Mouse (Mus musculus) heart, embryonic 10.5 days (tissue): Measurements from ENCODE around the gene Mtmr11. TPM values are rescaled to one million over a fixed set of nuclear protein-coding genes. Genes with fewer than 3 reads are reported as not detected.
"Not testable (repeated sequence)": the region's sequence is repeated elsewhere in the genome, so short reads cannot be mapped to it uniquely, and the experiment has no call there.

Experiments used
- DNase-seq: peaks from one replicate; pipeline ENCODE4 v3.0.0-alpha.2; 2017; ENCODE audit warnings: low spot score
- H3K27ac ChIP-seq: fragments of 300-500 bp; sonication (generic); 2 replicates; pipeline ENCODE4 v1.5.1; 2016; ENCODE audit warnings: mild to moderate bottlenecking
- H3K27me3 ChIP-seq: fragments of 300-500 bp; sonication (generic); 2 replicates; pipeline ENCODE4 v1.6.1; 2016; ENCODE audit warnings: mild to moderate bottlenecking; ENCODE audit not compliant: poor library complexity, insufficient read depth, severe bottlenecking
- H3K36me3 ChIP-seq: fragments of 300-500 bp; sonication (generic); 2 replicates; pipeline ENCODE4 v1.6.1; 2016; ENCODE audit warnings: mild to moderate bottlenecking, moderate library complexity
- H3K4me1 ChIP-seq: fragments of 300-500 bp; sonication (generic); 2 replicates; pipeline ENCODE4 v1.6.1; 2016; ENCODE audit warnings: mild to moderate bottlenecking
- H3K4me3 ChIP-seq: fragments of 300-500 bp; sonication (generic); 2 replicates; pipeline ENCODE4 v1.5.1; 2016; ENCODE audit warnings: mild to moderate bottlenecking, moderate library complexity
- H3K9me3 ChIP-seq: fragments of 300-500 bp; sonication (generic); 2 replicates; pipeline ENCODE4 v1.6.1; 2016; ENCODE audit warnings: mild to moderate bottlenecking, moderate library complexity
- WGBS: fragments of 180-500 bp; shearing (Covaris S2); methylation state at CpG from one replicate; pipeline ENCODE4 v1.1.7; 2016; 5-methylcytosine and 5-hydroxymethylcytosine counted together
- polyA plus RNA-seq: library from polyadenylated mRNA; unstranded; fragments of >200 nt; fragmentation: Nextera tagmentation; extraction: Ambion mirVana; gene quantifications from 2 replicates; pipeline ENCODE4 v1.2.1, GENCODE M21; 2016

The Mtmr11 gene
- polyA plus RNA-seq, 1 experiment from 2014 or later, result 10.5 TPM

GRCm38 (mm10) chr3:96159820-96160219 lies 2.0 kb upstream of the Mtmr11 start:
- H3K9me3 ChIP-seq, result no peaks in the 10 kb centered on the region
- H3K4me1 ChIP-seq, result peaks cover 30% of the 10 kb centered on the region
- no peaks in the 10 kb centered on the region for H3K27me3 ChIP-seq
- peak overlapping the region; percentile 81 for H3K27ac ChIP-seq
- no peak for DNase-seq
- 76% methylated on average over 4 of the region's 4 CpGs for WGBS
- no peak overlapping the region; the same call in 1 of the 2 replicates for H3K4me3 ChIP-seq
- H3K36me3 ChIP-seq, result peaks cover 13% of the 10 kb centered on the region

- Histone ChIP-seq H3K9me3 (no peaks in the 10 kb centered on the region), H3K27ac (peak overlapping the region; percentile 81), H3K36me3 (peaks cover 8% of the 10 kb centered on the region), H3K4me1 (peaks cover 30% of the 10 kb centered on the region), H3K27me3 (no peaks in the 10 kb centered on the region), H3K4me3 (peak overlapping the region; percentile 60)
- 46% methylated on average over 4 of the region's 4 CpGs for WGBS
- DNase-seq, result no peak
These were observed 1.5 kb upstream of the Mtmr11 start for GRCm38 (mm10) chr3:96160222-96160802.

- Histone ChIP-seq H3K9me3 (no peaks in the 10 kb centered on the region), H3K36me3 (peaks cover 2% of the 10 kb centered on the region), H3K4me1 (peaks cover 30% of the 10 kb centered on the region), H3K27ac (peak overlapping the region; percentile 81), H3K27me3 (no peaks in the 10 kb centered on the region), H3K4me3 (peak overlapping the region; percentile 60)
- 3% methylated on average over 12 of the region's 12 CpGs for WGBS
- no peak for DNase-seq
These were observed 844 bp upstream of the Mtmr11 start for GRCm38 (mm10) chr3:96160803-96161516.

GRCm38 (mm10) chr3:96163040-96163439 lies 1.2 kb downstream of the Mtmr11 start:
- Histone ChIP-seq H3K9me3 (no peaks in the 10 kb centered on the region), H3K4me1 (peaks cover 30% of the 10 kb centered on the region), H3K36me3 (no peaks in the 10 kb centered on the region), H3K27ac (no peak overlapping the region), H3K27me3 (no peaks in the 10 kb centered on the region), H3K4me3 (no peak overlapping the region)
- DNase-seq, result no peak
- WGBS, result 81% methylated on average over 6 of the region's 6 CpGs

- Histone ChIP-seq H3K36me3 (peaks cover 5% of the 10 kb centered on the region; the same call in 1 of the 2 replicates), H3K9me3 (no peaks in the 10 kb centered on the region), H3K4me3 (no peak overlapping the region), H3K27me3 (no peaks in the 10 kb centered on the region), H3K4me1 (peaks cover 26% of the 10 kb centered on the region), H3K27ac (peak overlapping the region; percentile 36)
- WGBS, result 65% methylated on average over 12 of the region's 12 CpGs
- no peak for DNase-seq
These were observed 6.8 kb downstream of the Mtmr11 start for GRCm38 (mm10) chr3:96168466-96169158.

GRCm38 (mm10) chr3:96170276-96170675 lies 8.5 kb downstream of the Mtmr11 start:
- Histone ChIP-seq H3K27ac (peak overlapping the region; percentile 96; the same call in 1 of the 2 replicates), H3K9me3 (no peaks in the 10 kb centered on the region), H3K4me1 (peaks cover 35% of the 10 kb centered on the region), H3K36me3 (peaks cover 20% of the 10 kb centered on the region), H3K27me3 (no peaks in the 10 kb centered on the region), H3K4me3 (no peak overlapping the region)
- DNase-seq, result no peak
- 88% methylated on average over 4 of the region's 4 CpGs for WGBS

GRCm38 (mm10) chr3:96170976-96171545 lies 9.3 kb downstream of the Mtmr11 start:
- Histone ChIP-seq H3K4me3 (peak overlapping the region; percentile 88), H3K27ac (peak overlapping the region; percentile 96)

GRCm38 (mm10) chr3:96171583-96172196 lies 9.9 kb downstream of the Mtmr11 start:
- Histone ChIP-seq H3K36me3 (peaks cover 33% of the 10 kb centered on the region), H3K27me3 (no peaks in the 10 kb centered on the region), H3K9me3 (no peaks in the 10 kb centered on the region), H3K4me3 (peak overlapping the region; percentile 88), H3K4me1 (peaks cover 35% of the 10 kb centered on the region), H3K27ac (peak overlapping the region; percentile 96)
- no peak for DNase-seq
- 22% methylated on average over 18 of the region's 18 CpGs for WGBS

More at GRCm38 (mm10) chr3:96170976-96171545, 9.3 kb downstream of the Mtmr11 start:
- Histone ChIP-seq H3K36me3 (peaks cover 27% of the 10 kb centered on the region), H3K4me1 (peaks cover 35% of the 10 kb centered on the region), H3K27me3 (no peaks in the 10 kb centered on the region), H3K9me3 (no peaks in the 10 kb centered on the region)
- WGBS, result 52% methylated on average over 10 of the region's 10 CpGs
- no peak for DNase-seq

- peak; percentile 97 for DNase-seq
- Histone ChIP-seq H3K27ac (peak within 1 kb of the TSS; percentile 96), H3K36me3 (peaks cover 39% of the 10 kb centered on the region), H3K4me1 (peaks cover 35% of the 10 kb centered on the region), H3K4me3 (peak within 1 kb of the TSS; percentile 88), H3K9me3 (no peaks in the 10 kb centered on the region), H3K27me3 (no peaks in the 10 kb centered on the region)
- under 1% methylated on average over 58 of the region's 58 CpGs for WGBS
These were observed 10.7 kb downstream of the Mtmr11 start, which contains the start of gene Sf3b4 for GRCm38 (mm10) chr3:96172197-96173178. Gene Sf3b4 (plus strand): TSS chr3:96172332.

- Histone ChIP-seq H3K27ac (peak overlapping the region; percentile 96), H3K9me3 (no peaks in the 10 kb centered on the region), H3K36me3 (peaks cover 46% of the 10 kb centered on the region), H3K4me1 (peaks cover 33% of the 10 kb centered on the region), H3K27me3 (no peaks in the 10 kb centered on the region), H3K4me3 (peak overlapping the region; percentile 88)
- no peak for DNase-seq
- WGBS, result 37% methylated on average over 7 of the region's 7 CpGs
These were observed 11.4 kb downstream of the Mtmr11 start for GRCm38 (mm10) chr3:96173185-96173584.

GRCm38 (mm10) chr3:96174042-96174441 lies 12.2 kb downstream of the Mtmr11 start:
- not testable (repeated sequence) for H3K9me3 ChIP-seq, H3K27ac ChIP-seq, DNase-seq, H3K27me3 ChIP-seq
- 86% methylated on average over 4 of the region's 4 CpGs for WGBS
- Histone ChIP-seq H3K4me3 (peak overlapping the region; percentile 36; the same call in 1 of the 2 replicates), H3K36me3 (peaks cover 53% of the 10 kb centered on the region), H3K4me1 (peaks cover 25% of the 10 kb centered on the region)
